Mouse (Mus musculus) testis, adult 2 months (tissue): Measurements from ENCODE around the gene Ankmy1.

Experiments
- CTCF ChIP-seq: fragments of 200-500 bp; IDR thresholded peaks from 2 replicates; pipeline ENCODE4 v1.5.1; 2012; ENCODE audit warnings: low read depth, mild to moderate bottlenecking, inconsistent platforms, low read length, moderate library complexity; ENCODE audit not compliant: control insufficient read depth, insufficient read depth, insufficient replicate concordance
- POLR2A ChIP-seq: fragments of 200-500 bp; IDR thresholded peaks from 2 replicates; pipeline ENCODE4 v1.6.1; 2012; ENCODE audit warnings: low read depth, mild to moderate bottlenecking, inconsistent platforms, low read length, moderate library complexity; ENCODE audit not compliant: control insufficient read depth

- TF ChIP-seq CTCF (no peak), POLR2A (no peak)
Observed at GRCm38 (mm10) chr1:92863268-92863667, 39.4 kb downstream of the Ankmy1 start.
